Mouse (Mus musculus) midbrain, embryonic 15.5 days (tissue): Measurements from ENCODE around the gene Krt7. TPM values are rescaled to one million over a fixed set of nuclear protein-coding genes. Genes with fewer than 3 reads are reported as not detected.

Source experiments
- ATAC-seq: fragments of 200-750 bp; cut with Nextera tagmentation; replicated peaks from 2 replicates; pipeline ENCODE4 v1.8.0; 2017; ENCODE audit warnings: moderate TSS enrichment
- H3K27ac ChIP-seq: fragments of 300-500 bp; sonication (generic); 2 replicates; pipeline ENCODE4 v1.5.1; 2015; ENCODE audit warnings: mild to moderate bottlenecking, inconsistent platforms
- H3K27me3 ChIP-seq: fragments of 300-500 bp; sonication (generic); replicated peaks from 2 replicates; pipeline ENCODE4 v1.6.1; 2015; ENCODE audit warnings: inconsistent platforms
- H3K36me3 ChIP-seq: fragments of 300-500 bp; sonication (generic); replicated peaks from 2 replicates; pipeline ENCODE4 v1.6.1; 2015; ENCODE audit warnings: inconsistent platforms
- H3K4me1 ChIP-seq: fragments of 300-500 bp; sonication (generic); 2 replicates; pipeline ENCODE4 v1.6.1; 2015; ENCODE audit warnings: inconsistent platforms
- H3K4me2 ChIP-seq: fragments of 300-500 bp; sonication (generic); 2 replicates; pipeline ENCODE4 v1.6.1; 2015; ENCODE audit warnings: inconsistent platforms, mild to moderate bottlenecking, moderate library complexity
- H3K4me3 ChIP-seq: fragments of 300-500 bp; sonication (generic); 2 replicates; pipeline ENCODE4 v1.5.1; 2015; ENCODE audit warnings: mild to moderate bottlenecking, inconsistent platforms
- H3K9ac ChIP-seq: fragments of 300-500 bp; sonication (generic); 2 replicates; pipeline ENCODE4 v1.6.1; 2015; ENCODE audit warnings: mild to moderate bottlenecking, inconsistent platforms
- H3K9me3 ChIP-seq: fragments of 300-500 bp; sonication (generic); 2 replicates; pipeline ENCODE4 v1.6.1; 2016; ENCODE audit warnings: inconsistent platforms
- WGBS: fragments of 180-500 bp; shearing (Covaris S2); methylation state at CpG from one replicate; pipeline ENCODE4 v1.1.7; 2015; ENCODE audit warnings: mixed read lengths; 5-methylcytosine and 5-hydroxymethylcytosine counted together
- microRNA counts: library from miRNA; unstranded; fragments of <30 nt; microRNA quantifications from one replicate; lab custom pipeline; 2016
- microRNA-seq: library from miRNA; unstranded; fragments of <30 nt; microRNA quantifications from one replicate; pipeline ENCODE4, GENCODE M21; 2016
- polyA plus RNA-seq: library from polyadenylated mRNA; unstranded; fragments of >200 nt; fragmentation: Nextera tagmentation; extraction: Ambion mirVana; gene quantifications from 2 replicates; pipeline ENCODE4 v1.2.1, GENCODE M21; 2015

The Krt7 gene
- polyA plus RNA-seq, 1 experiment from 2014 or later = 0.62 TPM

DNA sequence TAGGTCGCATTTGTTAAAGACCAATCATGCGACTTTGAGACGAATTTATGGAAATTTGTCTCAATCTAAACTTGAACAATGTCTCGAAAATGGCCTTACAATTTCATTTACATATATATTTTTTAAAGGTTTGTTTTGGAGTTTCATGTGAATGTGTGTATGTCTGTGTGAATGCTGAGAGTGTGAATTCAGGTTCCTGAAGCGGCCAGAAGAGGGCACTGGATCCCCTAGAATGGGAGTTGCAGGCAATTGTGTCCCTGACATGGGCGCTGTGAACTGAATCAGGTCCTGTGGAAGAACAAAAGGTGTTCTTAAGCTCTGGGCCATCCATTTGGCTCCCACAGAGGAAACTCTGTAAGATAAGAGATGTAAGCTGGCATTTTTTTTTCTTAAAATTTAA lies 45.0 kb downstream of the Krt7 start:
- Histone ChIP-seq H3K27ac (no peak overlapping the region), H3K36me3 (no peaks in the 10 kb centered on the region), H3K4me1 (peaks cover 5% of the 10 kb centered on the region), H3K9ac (no peak overlapping the region), H3K4me3 (no peak overlapping the region), H3K4me2 (no peak overlapping the region), H3K27me3 (no peaks in the 10 kb centered on the region), H3K9me3 (no peaks in the 10 kb centered on the region)
- ATAC-seq = no peak
- 90% methylated on average over 6 of the region's 6 CpGs for WGBS

DNA sequence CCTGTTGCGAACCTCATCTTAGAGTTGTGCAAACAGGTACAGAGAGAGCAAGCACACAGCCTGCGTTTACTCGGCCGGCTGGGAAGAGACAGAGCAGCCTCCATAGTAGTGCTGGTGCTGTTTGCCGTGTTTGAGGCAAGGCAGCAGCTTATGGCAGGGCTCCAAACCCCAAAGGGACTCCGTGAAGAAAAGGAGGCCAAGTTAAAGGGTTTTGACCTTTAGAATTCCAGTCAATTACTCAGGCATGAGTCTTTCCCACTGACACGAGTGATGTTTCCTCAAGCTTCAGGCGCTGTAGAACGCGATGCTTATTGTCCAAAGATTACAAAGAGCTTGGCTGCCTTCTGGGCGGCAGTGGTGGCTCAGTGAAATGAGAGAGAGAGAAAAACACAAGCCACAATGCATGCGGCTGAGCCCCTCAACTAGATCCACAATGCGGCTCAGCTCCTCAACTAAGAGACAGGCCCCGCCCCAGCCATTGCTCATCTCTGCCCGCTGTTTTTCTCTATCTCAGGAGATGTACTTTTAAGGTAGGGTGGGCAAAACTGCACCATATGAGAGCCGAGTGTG lies 47.6 kb downstream of the Krt7 start:
- Histone ChIP-seq H3K9ac (no peak overlapping the region), H3K4me2 (no peak overlapping the region), H3K9me3 (no peaks in the 10 kb centered on the region), H3K27me3 (no peaks in the 10 kb centered on the region), H3K36me3 (no peaks in the 10 kb centered on the region), H3K27ac (0 out of 2 replicates have a peak overlapping the region, but pooled peaks have one; percentile 34), H3K4me3 (no peak overlapping the region), H3K4me1 (peaks cover 5% of the 10 kb centered on the region)
- ATAC-seq = no peak
- WGBS = 35% methylated on average over 16 of the region's 16 CpGs

DNA sequence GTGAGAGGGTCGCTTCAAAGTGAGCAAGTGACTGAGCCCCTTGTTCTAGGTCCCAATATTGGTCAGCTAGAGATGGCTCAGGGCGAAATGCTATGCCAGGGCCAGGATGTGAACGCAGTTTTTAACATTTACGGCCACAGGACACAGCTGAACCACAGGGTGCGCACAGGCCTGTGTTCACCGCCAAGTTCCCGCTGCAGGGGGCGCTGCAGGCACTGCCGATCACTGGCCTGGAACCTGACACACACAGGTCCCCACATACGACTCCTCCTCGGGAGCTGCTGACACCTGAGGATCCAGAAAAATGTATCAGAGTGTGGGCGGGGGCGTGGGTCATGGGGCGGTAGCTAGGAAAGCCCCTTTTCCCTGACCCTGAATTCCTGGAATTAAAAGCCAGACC lies 48.4 kb downstream of the Krt7 start:
- H3K9ac ChIP-seq = no peak overlapping the region
- 87% methylated on average over 14 of the region's 14 CpGs for WGBS
- no peak overlapping the region for H3K4me3 ChIP-seq
- H3K27ac ChIP-seq = no peak overlapping the region
- H3K4me2 ChIP-seq = no peak overlapping the region
- no peak for ATAC-seq
- H3K9me3 ChIP-seq = no peaks in the 10 kb centered on the region
- no peaks in the 10 kb centered on the region for H3K27me3 ChIP-seq
- H3K36me3 ChIP-seq = no peaks in the 10 kb centered on the region
- peaks cover 5% of the 10 kb centered on the region for H3K4me1 ChIP-seq

GRCm38 (mm10) chr15:101463651-101464050 lies 52.8 kb downstream of the Krt7 start, which contains the start of gene Krt81:
Gene Krt81 (minus strand): TSS chr15:101463751.
- Histone ChIP-seq H3K27ac (no peak within 1 kb of the TSS), H3K4me1 (no peaks in the 10 kb centered on the region; the same call in 1 of the 2 replicates), H3K4me3 (no peak within 1 kb of the TSS), H3K4me2 (no peak within 1 kb of the TSS), H3K36me3 (no peaks in the 10 kb centered on the region), H3K9ac (no peak within 1 kb of the TSS), H3K27me3 (no peaks in the 10 kb centered on the region), H3K9me3 (no peaks in the 10 kb centered on the region)
- ATAC-seq = no peak
- WGBS = 89% methylated on average over 13 of the region's 13 CpGs

GRCm38 (mm10) chr15:101469093-101469492 lies 58.2 kb downstream of the Krt7 start:
- Histone ChIP-seq H3K4me1 (no peaks in the 10 kb centered on the region), H3K27me3 (no peaks in the 10 kb centered on the region), H3K4me3 (no peak overlapping the region), H3K27ac (no peak overlapping the region), H3K36me3 (no peaks in the 10 kb centered on the region), H3K4me2 (no peak overlapping the region), H3K9ac (no peak overlapping the region), H3K9me3 (no peaks in the 10 kb centered on the region)
- 92% methylated on average over 4 of the region's 4 CpGs for WGBS
- no peak for ATAC-seq

GRCm38 (mm10) chr15:101472952-101473528 lies 62.2 kb downstream of the Krt7 start, which contains the start of gene Krt86:
Gene Krt86 (plus strand): TSS chr15:101473478.
- no peaks in the 10 kb centered on the region for H3K9me3 ChIP-seq
- no peak within 1 kb of the TSS for H3K9ac ChIP-seq
- no peak within 1 kb of the TSS for H3K27ac ChIP-seq
- no peaks in the 10 kb centered on the region for H3K27me3 ChIP-seq
- 42% methylated on average over 10 of the region's 10 CpGs for WGBS
- H3K4me2 ChIP-seq = no peak within 1 kb of the TSS
- H3K4me3 ChIP-seq = no peak within 1 kb of the TSS
- H3K36me3 ChIP-seq = no peaks in the 10 kb centered on the region
- no peak for ATAC-seq
- H3K4me1 ChIP-seq = no peaks in the 10 kb centered on the region

GRCm38 (mm10) chr15:101479007-101479665 lies 68.3 kb downstream of the Krt7 start:
- Histone ChIP-seq H3K4me2 (peak overlapping the region; percentile 67), H3K27me3 (no peaks in the 10 kb centered on the region), H3K4me3 (peak overlapping the region; percentile 28), H3K9ac (peak overlapping the region; percentile 15; the same call in 1 of the 2 replicates), H3K9me3 (no peaks in the 10 kb centered on the region), H3K36me3 (no peaks in the 10 kb centered on the region), H3K27ac (0 out of 2 replicates have a peak overlapping the region, but pooled peaks have one; percentile 3), H3K4me1 (peaks cover 9% of the 10 kb centered on the region)
- ATAC-seq = no peak
- 11% methylated on average over 31 of the region's 31 CpGs for WGBS

DNA sequence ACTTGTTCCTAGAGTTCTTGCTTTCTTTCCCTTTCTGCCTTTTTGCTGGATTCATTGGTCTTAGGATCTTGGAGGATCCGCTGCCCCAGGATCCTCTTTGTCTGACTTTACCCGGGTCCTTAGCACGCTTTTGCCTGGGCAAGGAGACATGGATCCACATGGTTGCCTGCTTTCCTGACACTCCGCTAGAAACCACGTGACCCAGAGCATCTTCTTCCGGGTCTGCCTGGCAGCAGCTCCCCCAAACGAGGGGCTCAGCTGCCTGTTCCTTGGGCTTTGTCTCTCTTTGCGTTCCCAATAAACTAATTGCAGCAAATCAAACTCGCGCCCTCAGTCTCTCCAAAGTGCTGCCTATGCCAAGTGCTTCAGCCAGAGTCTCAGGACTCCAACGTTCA lies 68.8 kb downstream of the Krt7 start:
- peak overlapping the region; percentile 28 for H3K4me3 ChIP-seq
- WGBS = 28% methylated on average over 11 of the region's 11 CpGs
- H3K27me3 ChIP-seq = no peaks in the 10 kb centered on the region
- H3K36me3 ChIP-seq = no peaks in the 10 kb centered on the region
- H3K4me1 ChIP-seq = peaks cover 9% of the 10 kb centered on the region
- H3K9me3 ChIP-seq = no peaks in the 10 kb centered on the region
- peak; percentile 56; the same call in 1 of the 2 replicates for ATAC-seq
- H3K27ac ChIP-seq = 0 out of 2 replicates have a peak overlapping the region, but pooled peaks have one; percentile 3
- H3K4me2 ChIP-seq = peak overlapping the region; percentile 67
- no peak overlapping the region for H3K9ac ChIP-seq

MicroRNAs encoded within 50 kb of the gene (microRNA counts, 519-probe panel; counts per million panel counts)
- microRNA mmu-miR-1941-3p (lab: Ali Mortazavi, UCI) (2,359 counts per million, percentile 39 among the panel's probes with 10 or more counts), microRNA mmu-miR-1941-5p (lab: Ali Mortazavi, UCI) (1,327 counts per million, percentile 4 among the panel's probes with 10 or more counts)

Small RNA genes lying within 50 kb of the gene (microRNA-seq; reads per million reads assigned to microRNA genes)
- gene Mir1941 = 1.1 reads per million

Other genes with a start within 250 kb of the Krt7 start
- 23.3 and 24.9 TPM in 2 replicates for gene Acvr1b, start 237.0 kb upstream of the Krt7 start, polyA plus RNA-seq
- gene Grasp, start 186.9 kb upstream of the Krt7 start, polyA plus RNA-seq = 1.3 and 1.9 TPM in 2 replicates
- 4.2 and 4.9 TPM in 2 replicates for gene Nr4a1, start 156.8 kb upstream of the Krt7 start, polyA plus RNA-seq
- gene Atg101, start 126.8 kb upstream of the Krt7 start, polyA plus RNA-seq = 83.9 and 84.3 TPM in 2 replicates
- gene 6030408B16Rik, start 117.8 kb upstream of the Krt7 start, polyA plus RNA-seq = 0.28 and 0.45 TPM in 2 replicates
- gene Krt80, start 40.9 kb upstream of the Krt7 start, polyA plus RNA-seq = 0.09 and 0.23 TPM in 2 replicates
- 0.40 and 0.83 TPM in 2 replicates for gene Krt87, start 27.8 kb downstream of the Krt7 start, polyA plus RNA-seq
- not detected in 2 replicates for gene Krt88, start 36.7 kb downstream of the Krt7 start, polyA plus RNA-seq
- 0.12 TPM in 1 of 2 replicates, not detected in the other for gene Krt81, start 52.7 kb downstream of the Krt7 start, polyA plus RNA-seq
- gene Krt86, start 62.4 kb downstream of the Krt7 start, polyA plus RNA-seq = 0.17 TPM in 1 of 2 replicates, not detected in the other
- gene Krt83, start 80.5 kb downstream of the Krt7 start, polyA plus RNA-seq = not detected in 2 replicates
- not detected in 2 replicates for gene Gm49425, start 106.2 kb downstream of the Krt7 start, polyA plus RNA-seq
- gene Krt84, start 121.8 kb downstream of the Krt7 start, polyA plus RNA-seq = not detected in 2 replicates
- not detected in 2 replicates for gene Krt82, start 139.6 kb downstream of the Krt7 start, polyA plus RNA-seq
- gene Krt90, start 151.9 kb downstream of the Krt7 start, polyA plus RNA-seq = 0.10 TPM in 1 of 2 replicates, not detected in the other
- gene Krt75, start 162.9 kb downstream of the Krt7 start, polyA plus RNA-seq = 0.08 and 0.17 TPM in 2 replicates
- gene Gm5414, start 217.1 kb downstream of the Krt7 start, polyA plus RNA-seq = not detected in 2 replicates
- gene Gm5478, start 236.3 kb downstream of the Krt7 start, polyA plus RNA-seq = not detected in 2 replicates